Mouse (Mus musculus) kidney, adult 2 months (tissue): ENCODE data around the gene Bbx.

Experiments
- CTCF ChIP-seq: fragments of 200-500 bp; conservative IDR thresholded peaks from 2 replicates; pipeline ENCODE4 v1.5.1; 2011; ENCODE audit warnings: low read depth, mild to moderate bottlenecking, control low read depth, low read length, moderate library complexity, mixed read lengths; ENCODE audit not compliant: insufficient read depth, insufficient read length
- POLR2A ChIP-seq: fragments of 200-500 bp; IDR thresholded peaks from one replicate; pipeline ENCODE4 v1.6.1; 2011; ENCODE audit warnings: low read depth, low read length, control low read depth

- TF ChIP-seq POLR2A (no peak), CTCF (peak; percentile 44; the same call in 1 of the 2 replicates)
These were observed 33.6 kb downstream of the Bbx start for GRCm38 (mm10) chr16:50398564-50398963.
